Mouse (Mus musculus) cortical plate, adult 2 months (tissue): Measurements from ENCODE around the gene Ms4a12. TPM values are rescaled to one million over a fixed set of nuclear protein-coding genes. Genes with fewer than 3 reads are reported as not detected.

Experiments
- H3K27ac ChIP-seq: fragments of 200-500 bp; 2 replicates; pipeline ENCODE4 v1.5.1; 2012; ENCODE audit warnings: low read length, control low read depth, inconsistent platforms; ENCODE audit not compliant: insufficient read depth
- H3K4me1 ChIP-seq: fragments of 200-500 bp; 2 replicates; pipeline ENCODE4 v1.6.1; 2011; ENCODE audit warnings: low read length; ENCODE audit not compliant: control insufficient read depth, insufficient read depth
- H3K4me3 ChIP-seq: fragments of 200-500 bp; 2 replicates; pipeline ENCODE4 v1.5.1; 2011; ENCODE audit warnings: mild to moderate bottlenecking, low read length, control low read depth; ENCODE audit not compliant: insufficient read depth
- CTCF ChIP-seq: fragments of 200-500 bp; IDR thresholded peaks from 2 replicates; pipeline ENCODE4 v1.5.1; 2011; ENCODE audit warnings: mild to moderate bottlenecking, control low read depth, low read length; ENCODE audit not compliant: insufficient read depth; ENCODE audit errors: extremely low read depth
- POLR2A ChIP-seq: fragments of 200-500 bp; IDR thresholded peaks from 2 replicates; pipeline ENCODE4 v1.6.1; 2011; ENCODE audit warnings: mild to moderate bottlenecking, low read length, control low read depth; ENCODE audit not compliant: insufficient read depth; ENCODE audit errors: extremely low read depth
- polyA plus RNA-seq: library from polyadenylated mRNA; depleted of rRNA; stranded (reverse); fragments of >200 nt; gene quantifications from 2 replicates; pipeline ENCODE4 v1.2.3, GENCODE M21; 2012; rRNA removed

Ms4a12 gene
- polyA plus RNA-seq, 1 experiment = not detected

DNA sequence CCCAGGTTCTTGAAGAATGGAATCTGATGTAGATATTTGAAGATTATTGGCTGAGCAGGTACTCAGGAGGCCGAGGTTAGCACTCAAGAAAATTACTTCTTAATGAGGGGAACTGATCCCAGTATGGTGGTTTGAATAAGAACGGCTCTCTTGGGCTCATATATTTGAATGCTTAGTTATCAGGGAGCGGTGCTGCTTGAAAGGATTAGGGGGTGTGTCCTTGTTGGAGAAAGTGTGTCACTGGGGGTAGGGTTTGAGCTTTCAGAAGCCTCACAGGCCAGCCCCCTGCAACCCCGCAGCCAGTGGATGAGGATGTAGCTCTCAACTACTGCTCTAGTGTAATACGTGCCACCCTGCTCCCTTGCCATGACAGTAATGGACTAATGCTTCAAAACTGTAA lies 10.3 kb upstream of the Ms4a12 start:
- TF ChIP-seq POLR2A (no peak), CTCF (no peak)
- Histone ChIP-seq H3K4me3 (no peak overlapping the region), H3K4me1 (no peaks in the 10 kb centered on the region), H3K27ac (no peak overlapping the region)

DNA sequence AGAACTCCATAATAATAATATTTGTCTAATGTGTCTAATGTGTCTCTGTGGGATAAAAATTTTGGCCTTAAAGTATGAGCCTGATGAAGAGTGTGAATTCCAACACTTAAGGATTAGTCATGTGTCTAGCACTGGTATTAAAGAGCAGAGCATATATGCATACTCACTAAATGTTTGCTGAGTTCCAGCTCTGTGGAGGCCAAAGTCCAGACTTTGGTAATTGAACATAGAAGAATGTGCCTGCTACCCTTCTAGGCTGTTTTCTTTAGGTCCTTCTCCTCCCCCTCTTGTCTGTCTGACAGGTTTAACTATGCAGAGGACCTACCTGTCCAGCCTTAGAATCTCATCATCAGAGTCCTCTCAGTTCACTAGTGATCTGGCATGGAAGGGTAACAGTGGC lies 3.6 kb upstream of the Ms4a12 start:
- TF ChIP-seq POLR2A (no peak), CTCF (no peak)
- Histone ChIP-seq H3K4me1 (no peaks in the 10 kb centered on the region), H3K27ac (no peak overlapping the region), H3K4me3 (no peak overlapping the region)

DNA sequence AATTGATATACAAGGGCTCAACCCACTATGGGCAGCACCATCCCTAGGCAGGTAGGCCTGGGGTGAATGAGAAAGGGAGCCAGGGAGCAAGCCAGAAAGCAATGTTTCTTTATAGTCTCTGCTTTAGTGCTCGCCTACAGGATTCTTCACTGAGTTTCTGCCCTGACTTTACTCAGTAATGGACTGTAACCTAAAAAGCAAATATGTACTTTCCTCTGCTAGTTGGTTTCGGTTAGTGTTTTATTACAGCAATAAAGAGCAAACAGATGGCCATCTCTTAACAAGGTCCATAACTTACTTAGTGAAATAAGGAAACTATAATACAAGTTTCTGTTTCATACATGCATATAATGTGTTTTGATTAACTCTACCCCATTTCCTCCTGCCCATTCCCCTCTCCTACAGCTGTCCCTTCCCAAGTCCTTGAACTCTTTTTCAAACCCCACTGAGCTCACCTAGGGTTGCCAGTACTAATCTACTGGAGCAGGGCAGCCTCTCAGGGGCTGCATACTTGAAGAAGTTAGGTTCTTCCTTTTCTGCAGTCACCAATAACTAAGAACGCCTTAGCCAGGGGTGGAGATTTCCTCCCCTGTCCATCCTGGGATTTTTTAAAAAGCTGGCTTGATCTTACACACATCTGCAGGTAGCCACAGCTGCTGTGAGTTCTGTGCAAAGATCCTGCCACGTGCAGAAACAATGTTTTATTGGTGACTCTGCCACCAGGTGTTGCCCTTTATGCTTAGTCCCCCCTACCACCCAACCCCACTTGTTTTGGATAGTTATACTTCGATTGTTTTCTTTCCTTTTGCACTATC lies 2.9 kb upstream of the Ms4a12 start:
- no peaks in the 10 kb centered on the region; the same call in 1 of the 2 replicates for H3K4me1 ChIP-seq
- H3K4me3 ChIP-seq = no peak overlapping the region
- TF ChIP-seq CTCF (no peak), POLR2A (no peak)
- H3K27ac ChIP-seq = no peak overlapping the region

- Histone ChIP-seq H3K27ac (no peak overlapping the region), H3K4me3 (no peak overlapping the region), H3K4me1 (no peaks in the 10 kb centered on the region; the same call in 1 of the 2 replicates)
- TF ChIP-seq POLR2A (no peak), CTCF (no peak)
These were observed 2.0 kb upstream of the Ms4a12 start for GRCm38 (mm10) chr19:11234244-11234643.

DNA sequence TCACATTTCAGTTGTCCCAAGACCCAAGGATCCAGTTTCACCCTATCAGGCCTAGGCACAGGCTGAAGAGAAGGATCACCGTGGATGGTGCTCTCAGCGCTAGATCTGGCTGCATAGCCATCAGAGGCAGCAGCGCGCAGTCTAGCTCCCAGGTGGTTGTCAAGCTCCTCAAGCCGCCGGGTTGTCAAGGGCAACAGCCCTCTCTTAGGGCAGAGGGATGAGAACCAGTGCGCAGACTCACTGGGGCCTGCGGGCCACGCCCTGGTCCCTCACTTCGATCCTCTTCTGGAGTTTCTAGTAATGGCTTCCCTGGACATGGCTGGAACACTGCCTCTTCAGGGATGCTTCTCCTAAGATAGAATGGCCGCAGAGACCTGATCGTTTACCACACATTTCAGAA lies 35.7 kb downstream of the Ms4a12 start, which contains the start of gene Ms4a13:
Gene Ms4a13 (minus strand): TSS at position 192 of the 400 bp plus-strand sequence.
- Histone ChIP-seq H3K4me1 (no peaks in the 10 kb centered on the region), H3K27ac (no peak within 1 kb of the TSS), H3K4me3 (no peak within 1 kb of the TSS)
- TF ChIP-seq CTCF (no peak), POLR2A (no peak)

GRCm38 (mm10) chr19:11192552-11192951 lies 39.7 kb downstream of the Ms4a12 start:
- Histone ChIP-seq H3K27ac (no peak overlapping the region), H3K4me1 (no peaks in the 10 kb centered on the region), H3K4me3 (no peak overlapping the region)
- no peak for TF ChIP-seq CTCF
- TF ChIP-seq POLR2A = no peak

GRCm38 (mm10) chr19:11184121-11184520 lies 48.1 kb downstream of the Ms4a12 start:
- no peak overlapping the region for H3K4me3 ChIP-seq

DNA sequence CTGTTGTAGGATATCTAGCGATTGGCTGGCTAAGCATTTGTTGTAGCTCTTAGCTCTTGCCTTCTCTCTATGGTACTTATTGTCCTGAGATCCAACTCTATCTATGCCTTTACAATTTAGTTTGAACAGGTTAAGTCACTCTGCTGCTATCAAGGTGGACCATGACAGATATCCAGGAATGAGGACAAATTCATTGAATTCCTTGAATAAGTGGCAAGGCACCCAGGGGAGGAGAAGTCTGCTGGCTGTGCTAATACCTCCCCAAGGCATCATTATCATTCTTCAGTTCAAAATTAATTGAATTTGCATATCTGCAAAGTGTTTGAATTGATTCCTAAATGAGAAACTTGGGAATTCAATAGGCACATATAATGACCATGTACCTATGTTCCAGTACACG lies 54.8 kb downstream of the Ms4a12 start:
- H3K27ac ChIP-seq = no peak overlapping the region
- no peak overlapping the region for H3K4me3 ChIP-seq
- no peak for TF ChIP-seq POLR2A
- no peak for TF ChIP-seq CTCF
- H3K4me1 ChIP-seq = no peaks in the 10 kb centered on the region

More at GRCm38 (mm10) chr19:11184121-11184520, 48.1 kb downstream of the Ms4a12 start:
- TF ChIP-seq CTCF (no peak), POLR2A (no peak)
- H3K27ac ChIP-seq = no peak overlapping the region
- no peaks in the 10 kb centered on the region for H3K4me1 ChIP-seq

DNA sequence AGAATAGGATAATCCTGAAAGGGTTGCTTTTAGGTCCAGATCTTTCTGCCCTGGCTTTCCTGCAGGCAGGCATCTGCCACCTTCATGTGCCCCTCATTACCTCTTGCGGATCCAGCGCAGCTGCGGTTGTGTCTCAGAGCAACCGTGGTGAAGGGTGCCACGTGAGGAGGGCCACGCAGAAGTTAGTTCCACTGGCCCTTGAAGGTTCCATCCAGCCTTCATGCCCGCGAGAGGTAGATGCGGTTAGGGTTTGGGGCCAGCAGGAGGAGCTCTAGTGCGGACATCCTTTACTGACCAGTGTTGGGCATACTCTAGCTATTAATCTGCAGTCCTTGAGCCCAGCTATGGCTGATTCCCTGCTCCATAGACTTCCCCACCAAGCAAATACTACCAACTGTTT lies 67.1 kb downstream of the Ms4a12 start, which contains the start of gene 1700025F22Rik:
Gene 1700025F22Rik (minus strand): TSS at position 149 of the 400 bp plus-strand sequence.
- Histone ChIP-seq H3K4me1 (no peaks in the 10 kb centered on the region), H3K4me3 (no peak within 1 kb of the TSS), H3K27ac (no peak within 1 kb of the TSS)
- TF ChIP-seq POLR2A = no peak
- no peak for TF ChIP-seq CTCF

Other genes starting within 250 kb of the Ms4a12 start
- not detected in 2 replicates for gene Ms4a15, start 239.2 kb downstream of the Ms4a12 start, polyA plus RNA-seq
- not detected in 2 replicates for gene Ms4a18, start 214.4 kb downstream of the Ms4a12 start, polyA plus RNA-seq
- 0.11 and 0.13 TPM in 2 replicates for gene Ms4a8a, start 151.3 kb downstream of the Ms4a12 start, polyA plus RNA-seq
- not detected in 2 replicates for gene 1700017D01Rik, start 101.6 kb downstream of the Ms4a12 start, polyA plus RNA-seq
- gene 1700025F22Rik, start 67.1 kb downstream of the Ms4a12 start, polyA plus RNA-seq = not detected in 2 replicates
- gene Ms4a13, start 35.7 kb downstream of the Ms4a12 start, polyA plus RNA-seq = not detected in 2 replicates
- gene Ms4a1, start 33.8 kb upstream of the Ms4a12 start, polyA plus RNA-seq = 0.04 and 0.10 TPM in 2 replicates
- gene Ms4a5, start 51.4 kb upstream of the Ms4a12 start, polyA plus RNA-seq = not detected in 2 replicates
- 0.08 and 0.15 TPM in 2 replicates for gene Ms4a14, start 82.0 kb upstream of the Ms4a12 start, polyA plus RNA-seq
- gene Ms4a7, start 103.7 kb upstream of the Ms4a12 start, polyA plus RNA-seq = 0.66 and 1.0 TPM in 2 replicates
- 0.17 and 0.21 TPM in 2 replicates for gene Ms4a4a, start 143.1 kb upstream of the Ms4a12 start, polyA plus RNA-seq
- 0.17 TPM in 1 of 2 replicates, not detected in the other for gene Ms4a4c, start 172.3 kb upstream of the Ms4a12 start, polyA plus RNA-seq
- 0.44 and 0.78 TPM in 2 replicates for gene Ms4a4b, start 211.1 kb upstream of the Ms4a12 start, polyA plus RNA-seq
- gene Ms4a6c, start 236.9 kb upstream of the Ms4a12 start, polyA plus RNA-seq = 0.86 and 1.3 TPM in 2 replicates